Mouse (Mus musculus) frontal cortex, postnatal 10 days (tissue): ENCODE measurements around the gene Ap2m1.

Experiments used
- DNase-seq, 2 experiments: peaks; one replicate each; pipeline ENCODE4 v3.0.0; 2022; ENCODE audit warnings: low spot score in 2 of 2, mixed read lengths in 1 of 2

Ap2m1 gene

DNA sequence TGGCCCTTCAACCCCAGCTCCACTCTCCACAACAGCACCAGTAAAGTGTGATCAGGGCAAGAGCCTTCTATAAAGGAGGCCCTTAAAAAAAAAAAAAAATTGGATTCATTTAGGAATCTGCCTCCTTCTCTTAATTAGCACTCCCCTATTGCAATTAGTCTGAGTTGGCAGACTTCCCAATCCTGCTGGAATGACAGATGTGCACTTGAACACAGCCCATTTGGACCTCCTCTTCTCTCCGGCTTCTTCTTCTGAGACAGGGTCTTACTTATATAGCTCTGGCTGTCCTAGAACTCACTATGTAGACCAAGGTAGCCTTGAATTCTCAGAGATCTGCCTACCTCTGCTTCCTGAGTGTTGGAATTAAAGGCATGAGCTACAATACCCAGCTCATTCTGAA, 5.9 kb upstream of the Ap2m1 start:
- DNase-seq = no peak

- DNase-seq = no peak
Observed at GRCm38 (mm10) chr16:20530941-20531340, 4.3 kb upstream of the Ap2m1 start.

- DNase-seq = no peak
Observed at GRCm38 (mm10) chr16:20534617-20535295, 522 bp upstream of the Ap2m1 start.

- DNase-seq = no peak
Observed at GRCm38 (mm10) chr16:20536081-20536665, 895 bp downstream of the Ap2m1 start.

- no peak for DNase-seq
Observed at GRCm38 (mm10) chr16:20537071-20537471, 1.8 kb downstream of the Ap2m1 start.

- no peak for DNase-seq
Observed at GRCm38 (mm10) chr16:20537601-20538320, 2.5 kb downstream of the Ap2m1 start.

DNA sequence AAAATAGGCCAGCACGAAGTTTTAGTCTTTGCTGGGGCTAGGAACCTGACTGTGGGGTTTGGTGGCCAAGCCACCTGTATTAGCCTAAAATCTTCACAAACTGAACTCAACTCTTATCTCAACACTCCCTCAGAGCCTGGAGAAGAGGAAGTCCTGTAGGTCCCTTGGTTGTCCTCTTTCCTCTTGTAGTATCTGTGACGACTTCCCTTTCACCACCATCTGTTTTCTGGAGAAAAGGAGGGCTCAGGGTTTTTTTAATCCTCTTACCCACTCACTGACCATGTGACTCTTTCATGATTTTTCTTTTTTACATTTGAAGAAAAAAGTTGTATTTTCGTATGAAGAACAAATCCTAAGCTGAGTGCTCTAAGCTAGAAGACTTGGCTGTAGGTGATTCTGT, 4.4 kb downstream of the Ap2m1 start:
- no peak for DNase-seq

- no peak for DNase-seq
Observed at GRCm38 (mm10) chr16:20540438-20540837, 5.2 kb downstream of the Ap2m1 start.

- no peak for DNase-seq
Observed at GRCm38 (mm10) chr16:20545696-20546095, 10.4 kb downstream of the Ap2m1 start.

GRCm38 (mm10) chr16:20547423-20547822, 12.1 kb downstream of the Ap2m1 start:
- no peak for DNase-seq

DNA sequence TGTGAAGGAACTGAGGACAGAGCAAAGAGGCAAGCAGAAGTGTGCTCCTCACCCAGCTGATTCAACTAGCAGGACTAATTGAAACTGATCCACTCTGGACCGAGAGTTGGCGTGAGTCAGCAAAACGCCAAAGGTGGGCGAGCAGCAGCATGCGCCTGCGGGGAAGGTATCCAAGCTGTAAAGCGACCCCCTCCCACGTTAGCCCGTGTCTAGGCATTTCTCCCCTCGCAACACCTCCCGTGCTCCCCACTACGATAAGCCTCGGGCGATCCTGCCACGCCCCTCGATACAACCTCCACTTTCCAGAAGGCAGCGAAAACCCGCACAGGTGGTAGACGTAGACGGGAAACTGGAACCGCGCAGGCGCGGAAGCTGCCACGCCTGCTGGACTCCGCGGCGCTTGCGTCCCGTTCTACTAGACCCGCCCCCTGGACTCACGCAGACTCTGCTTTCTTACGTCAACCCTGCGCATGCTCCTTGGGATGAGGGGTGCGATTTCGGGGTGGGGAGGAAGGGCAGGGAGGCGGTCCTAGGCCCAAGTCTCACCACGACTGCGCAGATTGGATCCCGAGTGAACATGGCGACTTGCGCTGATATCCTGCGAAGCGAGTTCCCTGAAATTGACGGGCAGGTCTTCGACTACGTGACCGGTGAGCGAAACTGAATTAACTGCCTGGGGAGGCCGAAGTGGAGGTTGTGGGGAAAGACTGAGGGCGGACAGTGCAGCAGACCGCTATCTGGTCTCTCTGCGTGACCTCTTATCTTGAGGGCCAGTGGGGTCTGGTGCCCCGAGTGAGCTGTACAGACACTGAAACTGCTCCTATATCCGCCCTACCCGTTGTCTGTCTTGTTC, 13.0 kb downstream of the Ap2m1 start, which contains the start of gene Abcf3:
Gene Abcf3 (plus strand): TSS at position 482 of the 853 bp plus-strand sequence.
- DNase-seq = peak; percentile 97

DNA sequence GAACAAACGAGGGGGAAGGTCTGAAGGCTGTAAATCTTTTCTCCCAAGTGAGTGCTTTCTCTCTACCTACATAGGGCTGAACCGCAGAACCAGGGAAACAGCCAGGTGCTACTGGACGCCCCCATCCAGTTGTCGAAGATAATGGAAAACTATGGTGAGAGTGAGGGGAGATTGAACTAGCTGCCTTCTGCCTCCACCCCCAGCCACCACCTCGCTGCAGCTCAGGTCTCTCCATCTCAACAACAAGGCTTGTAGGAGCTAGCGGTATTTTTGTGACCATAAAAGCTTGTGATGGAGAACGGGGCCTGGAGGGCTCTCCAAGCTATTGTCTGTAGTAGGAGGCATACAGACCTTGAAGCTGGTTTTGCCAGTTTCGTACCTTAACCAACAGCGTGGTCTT, 13.9 kb downstream of the Ap2m1 start:
- no peak for DNase-seq

GRCm38 (mm10) chr16:20551691-20552090, 16.4 kb downstream of the Ap2m1 start:
- no peak for DNase-seq

- no peak for DNase-seq
Observed at GRCm38 (mm10) chr16:20552594-20552993, 17.3 kb downstream of the Ap2m1 start.

- DNase-seq = no peak
Observed at GRCm38 (mm10) chr16:20555000-20555399, 19.7 kb downstream of the Ap2m1 start.

- no peak for DNase-seq
Observed at GRCm38 (mm10) chr16:20557381-20557780, 22.1 kb downstream of the Ap2m1 start.

DNA sequence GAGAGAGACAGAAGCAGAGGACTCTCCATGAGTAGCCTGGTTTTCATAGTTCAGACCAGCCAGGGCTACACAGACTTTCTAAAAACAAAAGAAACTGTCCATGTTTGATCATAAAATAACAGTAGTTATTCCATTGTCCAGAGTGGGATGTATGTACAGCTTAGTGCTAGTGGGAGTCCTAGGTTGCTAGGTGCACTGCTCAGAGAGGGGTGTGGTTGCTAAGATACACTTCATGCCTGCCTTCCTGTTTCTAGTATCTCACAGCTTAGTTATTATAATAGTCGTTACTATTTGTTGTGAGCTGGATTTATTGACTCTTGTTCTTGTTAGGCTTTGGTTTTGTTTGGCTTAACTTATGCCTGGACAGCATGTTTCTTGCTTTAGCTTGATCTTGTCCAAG, 29.8 kb downstream of the Ap2m1 start:
- DNase-seq = no peak

DNA sequence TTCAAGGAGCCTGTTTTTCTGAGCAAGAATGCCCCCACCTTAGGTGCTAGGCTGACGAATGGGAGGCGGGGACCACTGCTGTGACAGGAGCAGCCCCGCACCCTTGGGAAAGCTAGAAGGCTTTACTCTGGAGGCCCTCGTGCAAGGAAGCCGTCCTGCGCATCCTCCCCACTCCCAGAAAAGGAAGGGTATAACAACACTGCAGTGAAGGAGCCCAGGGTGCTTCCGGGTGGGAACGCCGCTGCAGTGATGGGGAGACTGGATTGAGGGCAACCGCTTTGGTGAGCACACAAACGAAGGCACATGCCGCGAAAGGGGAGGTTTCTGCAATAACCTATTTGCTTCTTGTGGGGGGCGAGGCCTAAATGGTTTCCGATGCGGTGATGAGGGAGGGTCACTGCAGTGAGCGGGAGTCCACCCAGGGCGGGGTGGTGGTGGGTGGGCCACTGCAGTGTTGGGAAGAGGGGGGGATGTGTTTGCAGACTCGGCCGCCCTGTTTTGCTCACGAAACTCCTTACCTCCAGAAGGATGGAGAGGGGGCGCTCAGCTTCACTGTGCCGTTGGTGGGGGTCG, 54.2 kb downstream of the Ap2m1 start, which contains the start of gene Vwa5b2:
Gene Vwa5b2 (plus strand): TSS at position 106 of the 573 bp plus-strand sequence.
- peak in 1 of 2 experiments; percentile 46 for DNase-seq

- DNase-seq = peak in 1 of 2 experiments; percentile 56
Observed at GRCm38 (mm10) chr16:20589939-20590679, 54.8 kb downstream of the Ap2m1 start.

- no peak for DNase-seq
Observed at GRCm38 (mm10) chr16:20590680-20591038, 55.4 kb downstream of the Ap2m1 start.
